Mouse (Mus musculus): ENCODE results near the gene Cpt1c.

GRCm38 (mm10) chr7:44919127-44919526 lies 55.5 kb downstream of the Cpt1c start:
- TF ChIP-seq CTCF (IDR thresholded peaks at IDR 0.05; ENCODE audit: extremely low read depth, insufficient read length, insufficient replicate concordance, low read depth, low read length) (no peak), POLR2A (IDR thresholded peaks at IDR 0.05; ENCODE audit: low read depth, low read length) (no peak)
